Mouse (Mus musculus) gonadal fat pad, adult 2 months (tissue): ENCODE data around the gene Tspan9. TPM values are rescaled to one million over a fixed set of nuclear protein-coding genes. Genes with fewer than 3 reads are reported as not detected.
A peak's percentile ranks its signal among the peaks of the same experiment; 100 is the strongest.

Experiments used
- DNase-seq: peaks from one replicate; pipeline ENCODE4 v3.0.0-alpha.2; 2012; ENCODE audit warnings: low read depth
- polyA plus RNA-seq: library from polyadenylated mRNA; depleted of rRNA; stranded (reverse); fragments of >200 nt; gene quantifications from 2 replicates; pipeline ENCODE4 v1.2.3, GENCODE M21; 2012

The Tspan9 gene
- polyA plus RNA-seq, 1 experiment: 91.2 TPM

DNA sequence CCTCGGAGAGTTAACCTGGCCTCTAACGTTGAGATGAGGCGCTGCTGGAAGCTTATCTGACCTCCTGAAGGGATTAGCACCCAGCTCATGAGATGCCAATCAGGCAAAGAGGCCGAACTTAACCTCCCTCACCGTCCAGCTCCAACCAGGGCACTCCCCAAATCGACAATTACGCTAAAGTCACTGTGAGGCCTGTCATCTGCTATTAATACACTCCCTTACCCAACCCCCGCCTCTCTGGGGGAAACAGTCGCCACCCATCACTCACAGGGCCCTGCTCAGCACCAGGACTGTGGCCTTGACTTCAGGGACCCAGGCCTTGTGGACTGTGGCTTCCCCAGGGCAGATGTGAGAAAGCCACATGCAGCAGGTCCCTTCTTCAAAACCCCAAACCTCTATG, 157.0 kb downstream of the Tspan9 start:
- no peak for DNase-seq

DNA sequence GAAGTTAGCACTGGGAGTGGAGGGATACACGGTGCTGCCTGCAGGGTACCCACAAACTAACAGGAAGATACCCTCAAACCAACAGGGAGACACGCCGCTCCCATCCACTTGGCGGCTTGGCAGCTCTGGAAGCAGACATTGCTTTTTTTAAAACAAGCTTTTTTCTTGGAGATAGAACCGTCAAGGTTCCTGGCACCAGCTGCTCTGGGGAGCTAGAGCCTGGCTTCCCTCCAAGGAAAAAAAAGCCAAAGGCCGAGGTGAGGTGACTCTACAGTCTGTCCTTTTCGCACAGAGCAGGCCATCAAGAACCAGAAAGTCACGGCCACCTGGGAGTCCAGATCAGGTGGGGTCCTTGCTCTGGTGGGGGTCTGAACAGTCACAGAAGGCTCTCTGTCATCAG, 162.2 kb downstream of the Tspan9 start:
- no peak for DNase-seq

DNA sequence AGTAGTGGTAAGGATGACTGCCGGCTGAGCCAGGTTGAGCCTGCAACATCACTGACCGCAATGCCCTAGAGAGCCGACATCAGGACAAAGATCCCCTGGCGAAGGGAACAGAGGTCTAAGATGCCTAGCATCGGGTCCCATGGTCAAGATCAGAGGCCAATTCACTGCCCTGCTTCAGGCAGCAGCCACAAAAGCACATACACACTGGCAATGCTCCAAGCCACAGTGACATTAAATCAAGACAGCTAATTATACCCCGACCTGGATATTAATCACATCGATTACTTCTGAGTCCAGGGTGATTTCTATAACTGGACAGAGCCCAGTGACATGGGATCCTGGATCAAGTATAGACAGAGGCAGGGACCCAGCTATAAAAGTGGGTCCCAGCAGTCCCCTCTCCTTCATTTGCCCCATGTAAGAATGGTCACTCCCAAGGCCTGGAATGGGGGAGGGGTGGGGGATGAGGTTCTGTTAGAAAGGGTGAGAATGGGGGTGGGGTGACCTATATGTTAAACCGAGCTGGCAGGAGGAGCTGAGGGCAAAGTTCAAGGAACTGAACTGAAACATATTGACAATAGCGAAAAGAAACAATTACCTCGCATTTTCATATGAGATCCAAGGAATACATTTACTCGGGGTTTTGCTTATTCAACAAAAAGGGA, 162.9 kb downstream of the Tspan9 start:
- DNase-seq: no peak

DNA sequence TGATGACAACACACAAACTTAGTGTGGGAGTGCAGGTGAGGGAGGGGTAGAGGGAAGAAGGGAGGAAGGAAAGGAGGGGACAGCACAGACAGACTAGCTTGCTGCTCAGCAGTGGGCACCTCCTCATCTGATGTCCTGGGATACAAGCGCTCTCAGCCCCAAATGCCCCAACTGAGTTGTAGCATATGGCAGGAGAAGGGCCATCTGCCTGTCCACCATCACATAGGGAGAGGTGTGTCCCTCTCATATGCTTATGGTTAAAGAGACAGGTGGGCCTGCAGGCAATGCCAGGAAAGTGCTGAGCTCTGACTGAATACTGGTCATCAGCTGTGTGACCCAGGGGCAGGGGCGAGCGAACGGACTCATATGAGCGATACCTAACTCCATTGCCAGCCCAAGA, 163.6 kb downstream of the Tspan9 start:
- DNase-seq: no peak

DNA sequence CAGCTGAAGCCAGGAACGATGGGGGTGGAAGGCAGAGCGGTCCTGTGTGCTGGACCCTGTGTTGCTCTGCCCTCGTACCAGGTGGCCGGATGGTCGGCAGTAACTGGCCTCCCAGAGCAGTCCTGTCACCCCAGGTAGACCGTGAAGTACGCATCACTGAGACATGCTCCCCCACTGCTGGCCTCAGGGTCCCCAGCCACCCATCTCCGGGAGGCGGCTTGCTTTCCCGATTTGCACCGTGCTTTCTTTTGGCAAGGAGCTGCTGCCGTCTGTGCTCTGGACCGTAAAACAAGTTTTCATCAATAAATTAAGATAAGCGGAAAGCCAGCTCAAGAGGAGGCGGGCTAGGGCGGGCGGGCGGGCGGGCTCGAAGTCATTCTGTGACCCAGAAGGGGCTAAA, 164.5 kb downstream of the Tspan9 start:
- no peak for DNase-seq

DNA sequence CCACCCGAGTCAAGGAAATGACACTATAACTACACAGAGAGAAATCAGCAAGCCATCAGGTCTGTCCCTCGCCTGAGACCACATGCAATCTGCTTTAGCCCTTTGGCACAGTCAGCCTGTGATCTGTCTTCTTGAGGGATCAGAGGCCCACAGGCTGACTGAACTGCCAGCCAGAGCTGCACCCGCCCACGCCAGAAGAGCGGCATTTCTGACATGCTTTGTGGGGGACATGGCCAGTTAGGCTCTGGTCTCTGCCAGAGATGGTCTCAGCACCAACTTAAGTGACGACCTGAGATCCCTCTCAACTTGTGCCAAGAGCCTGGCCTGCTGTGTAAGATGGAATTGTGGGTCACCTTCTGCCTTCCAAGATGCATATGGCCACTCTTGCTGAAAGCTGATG, 166.7 kb downstream of the Tspan9 start:
- DNase-seq: no peak

DNA sequence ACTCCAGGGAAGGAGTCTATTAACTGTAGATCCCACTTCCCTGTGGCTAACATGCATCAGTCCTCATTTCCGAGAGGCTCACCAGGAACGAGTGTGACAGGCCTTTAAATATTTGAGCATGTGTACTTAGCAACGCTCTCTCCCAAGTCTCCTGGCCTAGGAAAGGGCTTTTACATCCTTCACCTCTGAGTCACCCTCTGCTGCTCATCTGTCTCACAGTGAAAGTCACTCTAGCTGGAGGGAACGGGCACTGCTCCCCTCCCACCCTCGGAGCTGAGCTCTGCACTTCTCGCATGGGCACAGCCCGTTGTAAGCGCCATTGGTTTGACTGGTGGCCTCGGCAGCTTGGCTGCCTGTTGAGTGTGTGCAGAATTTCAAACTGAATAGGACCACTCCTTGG, 169.4 kb downstream of the Tspan9 start:
- DNase-seq: no peak

DNA sequence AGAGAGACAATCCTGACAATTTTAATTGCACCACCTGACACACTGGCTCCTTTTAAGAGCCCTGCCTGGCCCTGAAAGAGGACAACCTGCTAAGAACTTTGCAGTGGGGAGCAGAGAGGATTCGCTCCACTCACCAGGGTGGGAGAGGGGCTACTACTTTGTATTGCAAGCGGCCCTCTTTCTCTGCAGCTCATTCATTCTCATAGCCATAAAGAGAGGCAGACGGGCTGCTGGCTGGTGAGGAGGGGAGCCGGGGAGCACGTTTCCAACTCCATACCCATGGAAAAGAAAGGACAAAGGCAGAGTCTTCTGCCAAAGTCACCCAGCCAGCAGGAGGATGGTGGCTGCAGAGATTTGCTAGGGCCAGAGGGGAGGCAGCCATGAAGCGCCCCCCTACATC, 169.8 kb downstream of the Tspan9 start:
- no peak for DNase-seq

DNA sequence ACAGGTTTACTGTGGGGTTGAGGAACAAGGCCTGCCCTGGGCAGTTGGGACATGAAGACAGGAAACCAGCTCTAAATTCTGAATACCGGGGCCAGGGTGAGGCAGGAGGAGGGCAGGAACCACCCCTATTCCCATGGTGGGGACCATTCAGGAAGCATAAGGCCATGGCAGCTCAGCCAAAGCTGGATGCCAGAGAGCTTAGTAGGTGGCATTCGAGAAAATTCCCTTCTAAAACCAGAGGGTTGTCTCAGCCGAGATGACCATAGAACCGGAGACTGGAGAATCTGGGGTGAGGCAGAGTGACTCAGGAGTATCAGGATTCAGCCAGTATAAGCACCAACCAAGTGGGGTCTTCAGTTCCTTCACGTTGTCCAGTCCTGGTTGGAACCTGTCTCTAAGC, 171.5 kb downstream of the Tspan9 start:
- no peak for DNase-seq

DNA sequence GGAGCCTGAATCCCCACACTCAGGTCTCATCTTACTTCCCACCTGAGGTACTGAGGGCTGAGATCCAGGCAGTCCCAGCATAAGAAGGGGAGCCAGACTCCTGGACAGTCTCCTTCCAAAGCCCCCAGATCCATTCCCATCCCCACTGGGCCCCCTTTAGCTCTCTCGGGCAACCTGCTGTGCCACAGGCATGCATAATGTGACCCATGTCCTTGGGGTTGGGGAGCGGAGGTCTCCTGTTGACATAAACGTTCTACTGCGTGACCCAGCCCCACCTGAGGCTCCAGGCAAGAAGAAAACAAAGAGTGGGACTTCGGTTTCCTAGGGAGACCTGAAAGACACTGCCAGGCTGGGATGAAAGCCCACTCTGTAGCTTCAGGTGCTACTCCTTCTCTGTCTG, 172.5 kb downstream of the Tspan9 start:
- no peak for DNase-seq

DNA sequence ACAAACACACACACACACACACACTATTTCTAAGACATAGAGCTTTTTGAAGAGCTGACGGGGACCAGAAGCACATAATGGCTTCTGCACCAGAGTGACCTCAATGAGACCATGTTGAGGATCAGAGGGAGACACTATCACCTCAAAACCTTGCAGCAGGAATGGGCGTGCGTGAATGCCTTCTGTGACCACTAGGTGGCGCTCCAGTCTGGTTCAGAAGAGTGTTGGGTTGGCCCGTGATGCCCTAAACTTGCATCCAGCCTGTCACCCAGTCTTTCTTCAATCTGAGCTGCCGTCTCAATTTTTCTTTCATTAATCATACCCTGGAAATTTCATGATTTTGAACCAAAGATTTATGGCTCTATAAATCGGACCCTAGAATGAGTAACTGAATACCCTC, 173.3 kb downstream of the Tspan9 start:
- DNase-seq: no peak

DNA sequence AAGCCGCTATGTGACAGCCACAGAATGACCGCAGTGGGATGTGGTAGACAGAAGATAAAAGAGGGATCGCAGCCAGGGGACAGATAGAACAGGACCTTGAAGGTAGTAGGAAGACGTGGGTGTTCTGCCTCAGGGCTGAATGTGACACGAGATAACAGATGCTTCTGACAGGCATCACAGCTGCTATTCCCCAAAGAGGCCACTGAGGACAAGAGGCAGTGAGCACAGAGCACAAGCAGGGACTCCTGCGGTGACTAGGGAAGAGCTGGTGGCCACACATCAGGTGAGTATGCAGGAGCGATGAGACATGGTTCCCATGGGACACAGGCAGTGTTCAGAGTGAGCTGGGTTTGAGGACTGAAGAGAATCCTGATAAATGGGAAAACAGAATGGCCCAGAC, 173.7 kb downstream of the Tspan9 start:
- DNase-seq: no peak

DNA sequence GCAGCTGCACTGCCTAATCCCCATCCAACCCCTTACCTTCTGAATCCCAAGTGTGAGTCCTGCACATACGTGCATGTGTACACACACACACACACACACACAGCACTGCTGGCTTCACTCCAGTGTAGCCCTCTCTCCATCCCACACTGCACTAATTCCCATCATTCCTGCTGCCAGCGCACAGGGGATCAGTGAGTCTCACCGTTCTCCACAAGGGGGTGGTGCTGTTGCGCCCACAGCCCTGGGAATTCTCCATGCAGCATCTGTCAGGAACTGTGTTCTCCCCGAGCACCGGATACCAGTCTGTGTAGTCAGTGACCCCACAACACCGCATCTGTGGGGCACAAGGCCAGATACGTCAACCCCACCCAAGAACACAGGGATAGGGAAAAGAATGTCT, 177.9 kb downstream of the Tspan9 start:
- no peak for DNase-seq

DNA sequence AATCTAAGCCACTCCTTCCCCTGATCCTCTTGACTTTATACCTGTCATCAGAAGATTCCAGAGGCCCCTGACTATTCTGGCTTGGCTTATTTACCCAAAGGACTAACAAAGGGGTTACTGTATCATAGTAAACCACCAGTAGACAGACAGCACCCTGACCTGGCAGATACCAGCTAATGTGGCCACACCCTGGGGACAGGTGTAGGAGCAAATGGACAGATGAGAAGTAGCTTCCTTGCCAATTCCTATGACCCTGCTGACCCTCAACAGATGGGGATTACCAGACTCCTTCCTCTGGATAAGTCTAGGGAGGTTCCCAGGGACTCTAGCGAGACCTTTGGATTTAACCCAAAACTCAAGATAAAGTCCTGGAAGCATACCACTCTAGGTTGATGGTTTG, 183.2 kb downstream of the Tspan9 start:
- no peak for DNase-seq

DNA sequence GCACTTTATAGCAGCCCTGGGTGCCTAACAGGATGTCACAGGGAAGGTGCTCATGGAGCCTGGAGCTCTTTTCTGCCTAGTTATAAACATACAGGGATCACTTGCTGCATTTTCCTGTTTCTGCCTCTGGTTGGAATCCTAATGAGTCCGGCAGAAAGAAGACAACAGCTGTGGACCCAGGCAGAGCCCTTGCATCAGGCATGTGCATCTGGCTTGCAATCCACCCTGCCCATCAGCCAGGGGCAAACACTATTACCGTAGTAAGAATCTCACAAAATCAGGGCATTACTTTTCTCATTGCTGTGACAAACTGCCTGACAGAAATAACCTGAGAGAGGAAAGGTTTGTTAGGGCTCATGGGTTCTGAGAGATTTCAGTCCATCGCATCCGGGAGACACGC, 187.2 kb downstream of the Tspan9 start:
- DNase-seq: no peak

DNA sequence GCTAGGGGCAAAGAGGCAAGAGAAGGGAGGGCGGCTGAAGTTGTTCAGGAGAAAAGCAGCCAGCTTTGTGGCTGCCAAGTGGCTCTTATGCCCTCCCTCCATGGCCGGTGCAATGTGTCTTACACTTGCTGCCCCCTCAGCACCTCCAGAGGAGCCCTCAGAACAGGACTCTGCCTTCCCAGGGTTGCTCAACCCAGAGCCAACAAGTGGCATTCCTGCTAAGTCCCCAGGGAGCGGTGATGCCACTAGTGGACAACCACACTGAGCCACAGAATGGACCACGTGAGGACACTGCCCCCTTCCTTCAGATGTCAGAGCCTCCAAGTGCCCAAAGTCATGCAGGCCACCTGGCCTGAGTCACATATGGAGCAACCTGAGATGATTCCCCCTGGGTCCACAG, 190.3 kb downstream of the Tspan9 start:
- no peak for DNase-seq

DNA sequence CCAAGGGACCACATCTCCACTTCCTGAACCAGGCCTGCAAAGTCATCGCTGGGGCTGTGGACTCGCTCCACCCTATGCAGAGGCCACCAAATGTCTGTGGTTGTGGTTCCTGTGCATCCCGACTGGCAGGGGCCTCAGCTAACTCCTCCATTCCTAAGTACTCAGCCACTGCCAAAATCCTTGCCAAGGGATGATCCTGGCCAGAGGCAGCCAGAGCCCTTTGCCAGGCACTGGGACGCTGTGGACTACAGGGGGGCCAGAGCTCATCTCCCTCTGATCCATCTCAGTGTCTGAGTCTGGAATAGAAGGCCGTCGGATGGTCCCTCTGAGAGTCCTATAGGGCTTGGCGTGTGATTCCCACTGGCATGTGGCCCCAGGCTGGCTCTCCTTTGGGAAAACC, 193.5 kb downstream of the Tspan9 start:
- DNase-seq: no peak

DNA sequence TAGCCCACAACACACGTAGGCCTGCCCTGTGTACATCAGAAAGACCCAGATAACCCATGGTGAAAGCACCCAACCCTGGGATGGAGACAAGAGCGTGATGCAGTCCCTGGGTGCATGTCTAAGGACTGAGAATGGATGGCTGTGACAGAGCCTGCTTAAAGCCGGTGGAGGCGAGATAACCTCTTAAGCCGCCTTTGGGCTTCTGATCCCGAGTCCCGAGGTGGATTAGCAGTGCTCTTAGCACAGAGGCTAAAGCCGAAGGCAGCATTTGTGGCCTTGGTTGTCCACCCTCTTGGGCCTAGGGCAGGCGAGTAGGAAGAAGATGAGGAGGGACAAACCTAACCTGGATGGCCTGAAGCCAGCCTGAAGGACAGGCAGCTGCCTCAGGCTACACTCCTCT, 194.7 kb downstream of the Tspan9 start:
- no peak for DNase-seq

DNA sequence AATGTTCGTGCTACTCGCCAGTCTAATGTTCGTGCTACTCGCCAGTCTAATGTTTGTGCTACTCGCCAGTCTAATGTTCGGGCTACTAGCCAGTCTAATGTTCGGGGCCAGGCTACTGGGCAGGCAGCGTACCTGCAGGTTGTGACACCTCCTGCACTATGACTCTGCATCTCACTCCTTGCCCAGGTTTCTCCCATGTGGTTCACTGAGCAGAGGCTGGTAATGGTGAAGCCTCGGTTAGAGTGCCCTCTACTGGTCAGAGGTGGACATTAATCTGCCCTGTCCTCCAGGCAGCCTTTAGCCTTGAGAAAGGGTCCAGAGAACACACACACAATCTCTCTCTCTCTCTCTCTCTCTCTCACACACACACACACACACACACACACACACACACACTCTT, 197.7 kb downstream of the Tspan9 start:
- DNase-seq: peak; percentile 16

DNA sequence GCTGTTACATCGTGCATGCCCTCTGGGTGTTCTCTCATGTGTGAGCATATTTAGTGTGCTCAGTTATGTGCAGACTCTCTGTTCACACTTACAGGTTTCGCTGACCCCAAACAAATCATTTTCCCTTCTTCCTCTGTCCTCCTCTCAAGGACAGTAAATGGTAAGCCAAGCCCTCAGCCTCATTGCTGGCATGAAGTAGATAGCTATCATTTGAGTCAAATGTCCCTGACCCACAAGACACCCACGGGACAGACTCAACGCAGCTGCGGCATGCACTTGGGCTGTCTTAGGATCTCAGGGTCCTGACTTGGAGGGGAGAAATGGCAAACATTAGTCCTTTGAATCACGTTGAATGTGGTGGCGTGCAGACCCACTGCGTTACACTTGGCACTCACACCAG, 201.0 kb downstream of the Tspan9 start:
- DNase-seq: no peak

DNA sequence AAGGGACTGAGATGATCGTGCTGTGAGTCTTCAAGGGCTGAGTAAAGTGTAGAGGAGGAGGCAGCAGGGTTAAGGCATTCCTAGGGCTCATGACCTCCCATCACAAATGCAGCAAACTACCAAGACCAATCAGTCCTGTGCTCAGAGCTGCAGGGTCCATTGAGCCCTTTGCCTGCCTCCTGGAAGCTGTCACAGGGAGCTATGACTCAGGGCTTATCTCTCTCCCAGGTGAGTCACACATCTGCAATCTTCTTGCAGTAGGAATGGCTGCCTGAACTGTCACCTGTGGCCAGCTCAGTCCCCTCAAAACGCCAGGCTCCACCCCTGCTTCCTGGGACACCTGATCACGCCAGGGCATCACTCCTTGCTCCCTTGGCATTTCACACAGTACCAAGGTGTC, 208.3 kb downstream of the Tspan9 start:
- no peak for DNase-seq

DNA sequence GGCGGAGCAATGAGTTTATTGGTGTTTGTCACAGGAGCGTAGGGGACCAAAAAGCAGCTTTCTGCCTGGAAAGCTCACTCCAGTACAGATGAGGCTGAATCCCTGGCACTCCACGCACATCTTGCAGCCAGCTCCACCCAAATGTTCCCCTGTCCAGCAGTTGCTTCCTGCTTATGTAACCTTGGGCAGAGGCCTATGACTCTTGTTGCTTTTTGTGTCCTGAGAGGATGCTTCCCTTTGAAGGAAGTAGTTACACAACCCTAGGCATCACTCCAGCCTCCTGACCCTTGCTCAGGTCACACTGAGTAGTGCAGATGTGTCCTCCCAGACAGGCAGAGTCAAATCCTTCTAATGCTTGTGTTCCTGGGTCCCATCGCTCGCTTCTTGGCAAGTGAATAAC, 209.6 kb downstream of the Tspan9 start:
- DNase-seq: no peak

DNA sequence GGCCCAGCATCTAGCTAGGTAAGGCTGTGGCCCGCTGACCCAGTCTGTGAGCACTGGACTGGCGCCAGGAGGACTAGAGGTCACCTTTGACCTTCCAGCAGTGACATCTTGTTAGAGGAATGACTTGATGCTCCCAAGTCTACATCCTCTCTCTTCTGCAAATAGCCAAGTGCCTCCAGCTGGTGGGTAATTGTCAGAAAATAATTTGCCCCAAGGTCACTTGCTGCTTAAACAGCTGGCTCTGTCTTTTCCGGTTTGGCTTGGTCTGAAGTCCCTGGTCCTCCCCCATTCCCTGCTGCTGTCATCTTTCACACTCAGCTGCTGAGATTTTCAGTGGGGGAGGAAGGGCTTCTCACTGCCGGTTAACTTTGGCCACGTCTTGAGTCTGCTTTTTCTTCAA, 210.7 kb downstream of the Tspan9 start:
- no peak for DNase-seq

DNA sequence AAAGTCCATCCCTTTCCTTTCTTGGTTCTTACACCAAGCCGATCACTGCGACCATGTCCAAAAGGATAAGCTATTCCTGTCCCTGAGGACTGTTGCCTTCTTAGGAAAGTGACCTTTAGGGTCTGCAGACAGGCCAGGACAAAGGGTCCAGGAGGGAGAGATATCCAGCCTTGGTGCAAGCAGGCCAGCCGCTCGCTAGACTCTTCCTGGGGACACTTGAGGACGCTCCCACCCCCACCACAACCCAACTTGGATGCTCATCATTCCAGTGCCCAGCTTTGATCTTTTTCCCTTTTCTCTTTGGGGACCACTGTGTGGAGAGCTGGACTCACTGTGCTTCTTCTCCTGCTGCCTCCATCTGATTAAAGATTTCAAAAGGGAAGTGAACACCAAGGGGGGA, 214.7 kb downstream of the Tspan9 start:
- DNase-seq: no peak

DNA sequence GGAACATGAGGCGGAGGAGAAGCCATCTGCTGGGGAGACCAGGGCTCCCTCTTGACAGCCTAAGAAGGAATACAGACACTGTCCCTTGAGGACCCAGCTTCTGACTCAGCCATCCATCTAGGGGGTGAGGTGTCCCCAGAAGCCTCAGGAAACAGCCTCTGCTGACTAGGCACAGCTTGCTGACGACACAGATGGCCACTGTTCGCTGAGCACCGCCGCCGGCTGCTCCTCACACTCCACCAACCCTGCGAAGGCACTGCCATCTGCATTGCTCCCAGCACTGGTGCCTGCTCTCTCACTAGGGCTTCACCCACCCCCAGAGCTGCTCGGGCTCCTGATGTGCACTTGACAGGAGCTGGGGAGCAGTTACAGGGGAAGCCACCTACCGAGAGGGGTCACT, 217.5 kb downstream of the Tspan9 start:
- DNase-seq: no peak
